Mouse (Mus musculus): ENCODE results near the gene Zfp593.
"Not testable (repeated sequence)": the region's sequence is repeated elsewhere in the genome, so short reads cannot be mapped to it uniquely, and the experiment has no call there.

Zfp593 gene

GRCm38 (mm10) chr4:134245148-134245843 lies at the start of gene Zfp593:
Gene Zfp593, minus strand, starts transcription at chr4:134245592.
- peak; percentile 77 for DNase-seq (ENCODE audit: low read depth, low spot score)

- DNase-seq (ENCODE audit: low read depth, low spot score) = no peak
Measured at GRCm38 (mm10) chr4:134293692-134294163, 48.3 kb upstream of the Zfp593 start.

GRCm38 (mm10) chr4:134293061-134293691 lies 47.8 kb upstream of the Zfp593 start:
- DNase-seq (ENCODE audit: low read depth, low spot score) = no peak

- peak; percentile 42 for DNase-seq (ENCODE audit: low read depth, low spot score)
Measured at GRCm38 (mm10) chr4:134292067-134292466, 46.7 kb upstream of the Zfp593 start.

GRCm38 (mm10) chr4:134288397-134289256 lies 43.2 kb upstream of the Zfp593 start:
- DNase-seq (ENCODE audit: low read depth, low spot score) = no peak

- peak; percentile 87 for DNase-seq (ENCODE audit: low read depth, low spot score)
Measured at GRCm38 (mm10) chr4:134287575-134288025, 42.2 kb upstream of the Zfp593 start, which contains the start of gene Pdik1l. Gene Pdik1l, minus strand, starts transcription at chr4:134287895.

- peak; percentile 69 for DNase-seq (ENCODE audit: low read depth, low spot score)
Measured at GRCm38 (mm10) chr4:134287168-134287564, 41.8 kb upstream of the Zfp593 start.

GRCm38 (mm10) chr4:134286226-134287167 lies 41.1 kb upstream of the Zfp593 start:
- no peak for DNase-seq (ENCODE audit: low read depth, low spot score)

GRCm38 (mm10) chr4:134284942-134285341 lies 39.5 kb upstream of the Zfp593 start:
- DNase-seq (ENCODE audit: low read depth, low spot score) = no peak

- no peak for DNase-seq (ENCODE audit: low read depth, low spot score)
Measured at GRCm38 (mm10) chr4:134273417-134274345, 28.3 kb upstream of the Zfp593 start.

- DNase-seq (ENCODE audit: low read depth, low spot score) = no peak
Measured at GRCm38 (mm10) chr4:134272731-134273416, 27.5 kb upstream of the Zfp593 start.

- DNase-seq (ENCODE audit: low read depth, low spot score) = no peak
Measured at GRCm38 (mm10) chr4:134271979-134272378, 26.6 kb upstream of the Zfp593 start.

- not testable (repeated sequence) for DNase-seq (ENCODE audit: low read depth, low spot score)
Measured at GRCm38 (mm10) chr4:134269622-134270021, 24.2 kb upstream of the Zfp593 start.

GRCm38 (mm10) chr4:134268102-134268655 lies 22.8 kb upstream of the Zfp593 start:
- no peak for DNase-seq (ENCODE audit: low read depth, low spot score)

GRCm38 (mm10) chr4:134265860-134266585 lies 20.6 kb upstream of the Zfp593 start:
- no peak for DNase-seq (ENCODE audit: low read depth, low spot score)

- no peak for DNase-seq (ENCODE audit: low read depth, low spot score)
Measured at GRCm38 (mm10) chr4:134263191-134263590, 17.8 kb upstream of the Zfp593 start.

- DNase-seq (ENCODE audit: low read depth, low spot score) = no peak
Measured at GRCm38 (mm10) chr4:134258354-134258753, 13.0 kb upstream of the Zfp593 start.
